Mouse (Mus musculus): ENCODE measurements around the gene Rae1. TPM values are rescaled to one million over a fixed set of nuclear protein-coding genes. Genes with fewer than 3 reads are reported as not detected.
A peak's percentile ranks its signal among the peaks of the same experiment; 100 is the strongest.

The Rae1 gene
- polyA plus RNA-seq, 1 experiment from 2014 or later = 103 TPM

- WGBS = 54% methylated on average over 11 of the region's 11 CpGs
Measured at GRCm38 (mm10) chr2:172997748-172998147, 2.2 kb upstream of the Rae1 start.

DNA sequence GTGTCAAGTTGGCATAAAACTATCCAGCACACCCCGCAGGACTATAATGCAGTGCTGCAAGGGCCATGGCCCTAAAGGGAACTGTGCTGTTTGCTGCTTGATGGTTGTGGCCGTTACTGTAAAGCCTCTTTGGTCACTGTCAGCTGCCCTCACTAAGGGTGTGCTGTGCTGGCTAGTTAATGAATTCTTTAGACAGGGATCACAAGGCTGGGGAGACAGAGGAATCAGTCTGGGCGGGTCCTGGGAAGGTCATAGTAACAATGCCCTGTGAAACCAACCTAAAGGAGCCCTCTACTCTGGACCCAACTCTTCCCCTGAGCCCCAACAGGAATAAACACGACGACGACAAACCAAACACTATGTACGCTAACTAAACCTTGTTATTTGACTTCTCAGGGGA, 1.4 kb upstream of the Rae1 start:
- Histone ChIP-seq H3K4me1 (replicated peaks) (peaks cover 15% of the 10 kb centered on the region), H3K9ac (no peak overlapping the region), H3K4me3 (no peak overlapping the region), H3K36me3 (peaks cover 20% of the 10 kb centered on the region), H3K9me3 (replicated peaks) (no peaks in the 10 kb centered on the region), H3K4me2 (no peak overlapping the region), H3K27me3 (replicated peaks) (peaks cover 8% of the 10 kb centered on the region; the same call in 1 of the 2 replicates), H3K27ac (ENCODE audit: poor library complexity, severe bottlenecking) (no peak overlapping the region)
- WGBS = 66% methylated on average over 7 of the region's 7 CpGs
- no peak for ATAC-seq (ENCODE audit: insufficient number of reproducible peaks, low FRiP score)

More at GRCm38 (mm10) chr2:172997748-172998147, 2.2 kb upstream of the Rae1 start:
- H3K4me2 ChIP-seq = no peak overlapping the region
- H3K27me3 ChIP-seq (replicated peaks) = peaks cover 10% of the 10 kb centered on the region; the same call in 1 of the 2 replicates
- H3K9ac ChIP-seq = no peak overlapping the region
- H3K36me3 ChIP-seq = peaks cover 13% of the 10 kb centered on the region
- no peak for ATAC-seq (ENCODE audit: insufficient number of reproducible peaks, low FRiP score)
- no peaks in the 10 kb centered on the region for H3K9me3 ChIP-seq (replicated peaks)
- H3K27ac ChIP-seq (ENCODE audit: poor library complexity, severe bottlenecking) = no peak overlapping the region
- peaks cover 15% of the 10 kb centered on the region for H3K4me1 ChIP-seq (replicated peaks)
- no peak overlapping the region for H3K4me3 ChIP-seq

DNA sequence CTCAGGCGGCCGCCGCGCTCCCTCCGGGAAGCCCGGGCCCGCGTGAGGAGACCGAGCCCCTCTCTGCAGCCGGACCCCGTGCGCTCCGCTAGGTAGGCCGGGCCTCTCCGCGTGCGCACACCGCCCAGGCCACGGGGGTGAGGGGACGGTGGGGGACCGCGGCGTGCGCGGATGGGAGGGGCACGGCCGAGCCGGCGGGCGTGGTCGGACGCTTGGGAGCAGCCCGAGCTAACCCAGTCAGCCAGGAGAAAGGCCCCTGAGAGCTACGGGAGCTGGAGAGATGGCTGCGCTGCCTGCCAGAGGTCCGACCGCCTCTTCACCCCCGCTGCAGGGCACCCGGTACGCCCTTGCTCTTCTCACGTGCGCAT, 352 bp downstream of the Rae1 start:
- WGBS = 0% methylated on average over 41 of the region's 42 CpGs
- ATAC-seq (ENCODE audit: insufficient number of reproducible peaks, low FRiP score) = peak; percentile 95
- Histone ChIP-seq H3K9me3 (replicated peaks) (no peaks in the 10 kb centered on the region), H3K9ac (peak overlapping the region; percentile 92), H3K4me2 (peak overlapping the region; percentile 97), H3K27ac (ENCODE audit: poor library complexity, severe bottlenecking) (peak overlapping the region; percentile 91), H3K4me3 (peak overlapping the region; percentile 79), H3K36me3 (peaks cover 38% of the 10 kb centered on the region), H3K4me1 (replicated peaks) (peaks cover 15% of the 10 kb centered on the region), H3K27me3 (replicated peaks) (peaks cover 6% of the 10 kb centered on the region; the same call in 1 of the 2 replicates)

GRCm38 (mm10) chr2:173000921-173001320, 1.0 kb downstream of the Rae1 start:
- Histone ChIP-seq H3K4me1 (replicated peaks) (peaks cover 15% of the 10 kb centered on the region), H3K4me2 (peak overlapping the region; percentile 97), H3K27ac (ENCODE audit: poor library complexity, severe bottlenecking) (peak overlapping the region; percentile 91), H3K27me3 (replicated peaks) (peaks cover 6% of the 10 kb centered on the region; the same call in 1 of the 2 replicates), H3K36me3 (peaks cover 41% of the 10 kb centered on the region), H3K9ac (peak overlapping the region; percentile 92), H3K4me3 (peak overlapping the region; percentile 79), H3K9me3 (replicated peaks) (no peaks in the 10 kb centered on the region)
- 18% methylated on average over 8 of the region's 8 CpGs for WGBS
- no peak for ATAC-seq (ENCODE audit: insufficient number of reproducible peaks, low FRiP score)

DNA sequence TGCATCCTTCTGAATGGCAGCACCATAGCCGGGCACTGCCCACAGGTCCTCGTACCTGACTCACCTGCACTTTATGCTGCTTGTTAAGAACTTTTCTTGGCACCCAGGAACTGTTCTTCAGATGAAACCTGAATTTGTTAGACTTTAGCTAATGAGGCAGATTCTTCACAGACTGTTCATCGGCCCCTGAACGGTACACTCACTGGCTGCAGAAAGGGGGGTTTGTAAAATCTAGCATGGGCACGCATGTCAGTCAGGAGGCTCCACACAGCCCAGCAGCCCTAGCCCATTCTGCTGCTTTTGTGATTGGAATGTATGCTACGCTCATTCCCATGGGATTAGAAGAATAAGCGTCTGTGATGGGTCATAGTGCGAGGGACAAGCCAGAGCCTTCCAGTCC, 3.8 kb downstream of the Rae1 start:
- Histone ChIP-seq H3K27me3 (replicated peaks) (no peaks in the 10 kb centered on the region), H3K36me3 (peaks cover 68% of the 10 kb centered on the region), H3K4me2 (no peak overlapping the region), H3K4me1 (replicated peaks) (peaks cover 15% of the 10 kb centered on the region), H3K27ac (ENCODE audit: poor library complexity, severe bottlenecking) (no peak overlapping the region), H3K4me3 (no peak overlapping the region), H3K9me3 (replicated peaks) (no peaks in the 10 kb centered on the region), H3K9ac (no peak overlapping the region)
- ATAC-seq (ENCODE audit: insufficient number of reproducible peaks, low FRiP score) = no peak
- 94% methylated on average over 8 of the region's 8 CpGs for WGBS

DNA sequence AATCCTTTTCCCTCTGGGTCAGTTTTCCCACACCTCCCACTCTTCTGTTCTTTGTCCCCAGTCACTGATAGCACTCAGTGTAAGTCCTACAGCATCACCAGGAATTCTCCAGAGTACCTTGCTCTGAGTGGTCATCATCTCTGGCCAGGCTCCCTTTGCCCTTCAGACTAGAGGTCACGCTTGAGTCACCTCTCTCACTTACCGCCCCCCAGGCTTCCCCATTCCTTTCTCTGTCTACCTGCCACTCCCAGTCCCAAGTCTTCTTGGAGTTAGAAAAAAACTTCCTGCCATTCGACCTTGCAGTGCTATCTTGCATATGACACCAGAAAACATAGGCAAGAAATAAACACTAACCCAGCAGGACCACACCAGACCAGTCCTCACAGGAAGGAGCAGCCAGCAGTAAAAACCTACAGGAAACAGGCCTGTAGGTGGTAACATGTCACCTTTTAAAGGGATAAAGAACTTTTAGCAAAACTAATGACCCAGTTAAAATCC, 10.4 kb downstream of the Rae1 start:
- Histone ChIP-seq H3K4me2 (no peak overlapping the region), H3K9me3 (replicated peaks) (no peaks in the 10 kb centered on the region), H3K36me3 (peaks cover 95% of the 10 kb centered on the region), H3K4me3 (no peak overlapping the region), H3K9ac (no peak overlapping the region), H3K4me1 (replicated peaks) (peaks cover 13% of the 10 kb centered on the region), H3K27me3 (replicated peaks) (no peaks in the 10 kb centered on the region), H3K27ac (ENCODE audit: poor library complexity, severe bottlenecking) (no peak overlapping the region)
- no peak for ATAC-seq (ENCODE audit: insufficient number of reproducible peaks, low FRiP score)
- WGBS = 68% methylated on average over 3 of the region's 3 CpGs

- ATAC-seq (ENCODE audit: insufficient number of reproducible peaks, low FRiP score) = no peak
- 95% methylated on average over 8 of the region's 8 CpGs for WGBS
- Histone ChIP-seq H3K4me2 (no peak overlapping the region), H3K9me3 (replicated peaks) (no peaks in the 10 kb centered on the region), H3K27me3 (replicated peaks) (no peaks in the 10 kb centered on the region), H3K4me1 (replicated peaks) (peaks cover 13% of the 10 kb centered on the region), H3K36me3 (peaks cover 98% of the 10 kb centered on the region), H3K27ac (ENCODE audit: poor library complexity, severe bottlenecking) (no peak overlapping the region), H3K9ac (no peak overlapping the region), H3K4me3 (no peak overlapping the region)
Measured at GRCm38 (mm10) chr2:173011440-173011839, 11.5 kb downstream of the Rae1 start.

GRCm38 (mm10) chr2:173014741-173015287, 14.9 kb downstream of the Rae1 start:
- ATAC-seq (ENCODE audit: insufficient number of reproducible peaks, low FRiP score) = no peak
- no peaks in the 10 kb centered on the region for H3K27me3 ChIP-seq (replicated peaks)
- peaks cover 33% of the 10 kb centered on the region for H3K4me1 ChIP-seq (replicated peaks)
- no peaks in the 10 kb centered on the region for H3K9me3 ChIP-seq (replicated peaks)
- WGBS = 26% methylated on average over 7 of the region's 7 CpGs
- no peak overlapping the region for H3K9ac ChIP-seq
- H3K36me3 ChIP-seq = peaks cover 66% of the 10 kb centered on the region
- no peak overlapping the region for H3K4me2 ChIP-seq
- H3K4me3 ChIP-seq = no peak overlapping the region
- H3K27ac ChIP-seq (ENCODE audit: poor library complexity, severe bottlenecking) = no peak overlapping the region; the same call in 1 of the 2 replicates

DNA sequence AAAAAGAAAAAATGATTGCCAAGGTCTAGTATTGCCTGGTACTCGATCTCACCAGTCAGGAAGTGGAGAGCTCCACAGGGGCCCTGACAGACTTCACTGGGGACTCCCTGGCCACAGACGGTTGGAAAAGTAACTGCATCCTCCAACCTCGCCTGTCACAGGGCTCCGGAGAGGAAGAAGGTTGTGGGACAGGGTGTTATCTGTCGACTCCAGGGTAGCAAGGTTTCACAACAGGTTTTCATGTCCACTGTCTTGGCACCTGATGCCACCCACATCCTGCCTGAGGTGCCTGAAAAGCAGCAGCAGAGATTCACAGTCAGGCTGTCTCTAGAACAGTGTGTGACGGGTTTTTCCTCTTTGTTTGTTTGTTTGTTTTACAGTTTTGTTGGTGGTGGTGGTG, 18.0 kb downstream of the Rae1 start:
- Histone ChIP-seq H3K4me3 (no peak overlapping the region), H3K27me3 (replicated peaks) (no peaks in the 10 kb centered on the region; the same call in 1 of the 2 replicates), H3K4me2 (no peak overlapping the region), H3K27ac (ENCODE audit: poor library complexity, severe bottlenecking) (peak overlapping the region; percentile 64; the same call in 1 of the 2 replicates), H3K4me1 (replicated peaks) (peaks cover 40% of the 10 kb centered on the region), H3K9me3 (replicated peaks) (no peaks in the 10 kb centered on the region), H3K9ac (no peak overlapping the region), H3K36me3 (peaks cover 35% of the 10 kb centered on the region)
- 25% methylated on average over 6 of the region's 6 CpGs for WGBS
- no peak for ATAC-seq (ENCODE audit: insufficient number of reproducible peaks, low FRiP score)

DNA sequence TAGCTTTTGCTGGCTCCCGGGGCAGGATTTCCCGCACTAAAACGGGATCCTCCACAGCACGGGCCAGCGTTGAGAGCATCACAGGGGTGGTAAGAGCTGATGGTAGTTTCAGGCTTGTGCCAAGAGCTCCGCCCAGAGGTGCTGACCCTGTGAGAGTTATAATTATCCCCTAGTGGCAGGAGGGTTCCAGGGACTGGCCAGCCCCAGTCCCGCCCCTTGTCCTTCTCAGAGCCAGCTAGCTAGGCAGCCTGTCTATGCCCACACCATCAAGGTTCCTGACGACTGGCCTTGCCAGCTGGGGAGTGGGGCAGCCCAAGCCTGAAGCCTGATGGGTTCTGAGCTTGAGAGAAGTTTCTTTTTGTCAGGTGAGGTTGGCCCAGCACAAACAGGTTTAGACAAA, 18.7 kb downstream of the Rae1 start:
- WGBS = 6% methylated on average over 8 of the region's 8 CpGs
- Histone ChIP-seq H3K36me3 (peaks cover 28% of the 10 kb centered on the region), H3K4me2 (peak overlapping the region; percentile 87), H3K4me1 (replicated peaks) (peaks cover 46% of the 10 kb centered on the region), H3K9ac (peak overlapping the region; percentile 64; the same call in 1 of the 2 replicates), H3K27ac (ENCODE audit: poor library complexity, severe bottlenecking) (peak overlapping the region; percentile 64), H3K27me3 (replicated peaks) (no peaks in the 10 kb centered on the region; the same call in 1 of the 2 replicates), H3K4me3 (no peak overlapping the region), H3K9me3 (replicated peaks) (no peaks in the 10 kb centered on the region)
- peak; percentile 34; the same call in 1 of the 2 replicates for ATAC-seq (ENCODE audit: insufficient number of reproducible peaks, low FRiP score)

GRCm38 (mm10) chr2:173019322-173019721, 19.4 kb downstream of the Rae1 start:
- H3K27me3 ChIP-seq (replicated peaks) = no peaks in the 10 kb centered on the region; the same call in 1 of the 2 replicates
- H3K4me2 ChIP-seq = peak overlapping the region; percentile 87
- H3K4me3 ChIP-seq = peak overlapping the region; percentile 44
- peaks cover 47% of the 10 kb centered on the region for H3K4me1 ChIP-seq (replicated peaks)
- H3K36me3 ChIP-seq = peaks cover 25% of the 10 kb centered on the region
- no peak for ATAC-seq (ENCODE audit: insufficient number of reproducible peaks, low FRiP score)
- H3K9ac ChIP-seq = peak overlapping the region; percentile 64
- no peaks in the 10 kb centered on the region for H3K9me3 ChIP-seq (replicated peaks)
- 19% methylated on average over 9 of the region's 9 CpGs for WGBS
- peak overlapping the region; percentile 64 for H3K27ac ChIP-seq (ENCODE audit: poor library complexity, severe bottlenecking)

Measured in heart, embryonic 12.5 days (tissue).